Mouse (Mus musculus) ES-Bruce4 (cell line): ENCODE results near the gene Tnf.

ENCODE experiments used
- CTCF ChIP-seq: IDR thresholded peaks from one replicate; pipeline ENCODE4 v1.8.1; 2011; ENCODE audit warnings: low read depth, low read length
- EP300 ChIP-seq: IDR thresholded peaks from 2 replicates; pipeline ENCODE4 v1.6.1; 2011; ENCODE audit warnings: low read depth, low read length; ENCODE audit not compliant: insufficient read depth
- POLR2A ChIP-seq: IDR thresholded peaks from one replicate; pipeline ENCODE4 v1.8.1; 2011; ENCODE audit warnings: low read length; ENCODE audit not compliant: insufficient read depth

DNA sequence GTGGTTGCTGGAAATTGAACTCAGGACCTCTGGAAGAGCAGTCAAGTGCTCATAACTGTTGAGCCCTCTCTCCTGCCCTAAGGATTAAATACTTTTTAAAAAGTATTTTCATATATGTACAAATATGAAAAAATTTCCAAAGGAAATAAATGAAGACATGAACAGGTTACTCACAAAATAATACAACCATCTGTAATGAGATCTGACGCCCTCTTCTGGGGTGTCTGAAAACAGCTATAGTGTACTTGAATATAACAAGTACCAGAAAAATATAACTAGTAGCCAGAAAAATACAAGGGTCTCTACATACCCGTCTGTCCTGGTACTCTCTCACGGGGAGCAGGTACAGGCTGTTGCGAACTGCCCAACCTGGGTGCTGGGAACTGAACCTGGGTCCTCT is 22.8 kb upstream of the Tnf start:
- TF ChIP-seq CTCF (no peak), POLR2A (no peak), EP300 (no peak)
